Mouse (Mus musculus) kidney, embryonic 15.5 days (tissue): Measurements from ENCODE around the gene Ccnc. TPM values are rescaled to one million over a fixed set of nuclear protein-coding genes. Genes with fewer than 3 reads are reported as not detected.

Experiments used
- ATAC-seq: fragments of 200-750 bp; cut with Nextera tagmentation; replicated peaks from 2 replicates; pipeline ENCODE4 v1.8.0; 2017; ENCODE audit warnings: moderate TSS enrichment; ENCODE audit not compliant: low FRiP score
- H3K27ac ChIP-seq: fragments of 300-500 bp; sonication (generic); 2 replicates; pipeline ENCODE4 v1.5.1; 2015; ENCODE audit warnings: mild to moderate bottlenecking, inconsistent platforms
- H3K27me3 ChIP-seq: fragments of 300-500 bp; sonication (generic); 2 replicates; pipeline ENCODE4 v1.6.1; 2015; ENCODE audit warnings: inconsistent platforms
- H3K36me3 ChIP-seq: fragments of 300-500 bp; sonication (generic); 2 replicates; pipeline ENCODE4 v1.6.1; 2015; ENCODE audit warnings: inconsistent platforms
- H3K4me1 ChIP-seq: fragments of 300-500 bp; sonication (generic); 2 replicates; pipeline ENCODE4 v1.6.1; 2015; ENCODE audit warnings: inconsistent platforms
- H3K4me2 ChIP-seq: fragments of 300-500 bp; sonication (generic); 2 replicates; pipeline ENCODE4 v1.6.1; 2015; ENCODE audit warnings: moderate library complexity, mild to moderate bottlenecking, inconsistent platforms
- H3K4me3 ChIP-seq: fragments of 300-500 bp; sonication (generic); replicated peaks from 2 replicates; pipeline ENCODE4 v1.5.1; 2015; ENCODE audit warnings: mild to moderate bottlenecking, inconsistent platforms
- H3K9ac ChIP-seq: fragments of 300-500 bp; sonication (generic); 2 replicates; pipeline ENCODE4 v1.6.1; 2015; ENCODE audit warnings: mild to moderate bottlenecking, inconsistent platforms
- H3K9me3 ChIP-seq: fragments of 300-500 bp; sonication (generic); replicated peaks from 2 replicates; pipeline ENCODE4 v1.6.1; 2016; ENCODE audit warnings: inconsistent platforms
- WGBS: fragments of 180-500 bp; shearing (Covaris S2); methylation state at CpG from one replicate; pipeline ENCODE4 v1.1.7; 2015; ENCODE audit warnings: mixed read lengths; 5-methylcytosine and 5-hydroxymethylcytosine counted together
- polyA plus RNA-seq: library from polyadenylated mRNA; unstranded; fragments of >200 nt; fragmentation: Nextera tagmentation; extraction: Ambion mirVana; gene quantifications from 2 replicates; pipeline ENCODE4 v1.2.1, GENCODE M21; 2015

Ccnc gene
- polyA plus RNA-seq, 1 experiment from 2014 or later = 41.1 TPM

- ATAC-seq = no peak
- no peak overlapping the region for H3K4me3 ChIP-seq
- H3K36me3 ChIP-seq = peaks cover 27% of the 10 kb centered on the region
- H3K9me3 ChIP-seq = no peaks in the 10 kb centered on the region
- no peak overlapping the region for H3K4me2 ChIP-seq
- no peaks in the 10 kb centered on the region for H3K27me3 ChIP-seq
- WGBS = 55% methylated on average over 5 of the region's 5 CpGs
- H3K9ac ChIP-seq = no peak overlapping the region
- H3K4me1 ChIP-seq = no peaks in the 10 kb centered on the region
- H3K27ac ChIP-seq = no peak overlapping the region
Measured at GRCm38 (mm10) chr4:21745723-21746122, 18.2 kb downstream of the Ccnc start.

GRCm38 (mm10) chr4:21755123-21755789 lies 27.8 kb downstream of the Ccnc start:
- no peaks in the 10 kb centered on the region for H3K4me1 ChIP-seq
- H3K4me3 ChIP-seq = no peak overlapping the region
- WGBS = 74% methylated on average over 4 of the region's 4 CpGs
- ATAC-seq = no peak
- H3K9me3 ChIP-seq = no peaks in the 10 kb centered on the region
- H3K27ac ChIP-seq = no peak overlapping the region
- no peak overlapping the region for H3K4me2 ChIP-seq
- no peak overlapping the region for H3K9ac ChIP-seq
- peaks cover 27% of the 10 kb centered on the region for H3K36me3 ChIP-seq
- no peaks in the 10 kb centered on the region for H3K27me3 ChIP-seq

- H3K27ac ChIP-seq = no peak overlapping the region
- H3K4me3 ChIP-seq = no peak overlapping the region
- ATAC-seq = no peak
- no peaks in the 10 kb centered on the region for H3K9me3 ChIP-seq
- peaks cover 19% of the 10 kb centered on the region for H3K36me3 ChIP-seq
- 64% methylated on average over 1 of the region's 1 CpGs for WGBS
- H3K4me1 ChIP-seq = no peaks in the 10 kb centered on the region
- no peak overlapping the region for H3K4me2 ChIP-seq
- H3K27me3 ChIP-seq = no peaks in the 10 kb centered on the region
- H3K9ac ChIP-seq = no peak overlapping the region
Measured at GRCm38 (mm10) chr4:21758860-21759259, 31.4 kb downstream of the Ccnc start.

GRCm38 (mm10) chr4:21761416-21762160 lies 34.1 kb downstream of the Ccnc start:
- Histone ChIP-seq H3K9ac (no peak overlapping the region), H3K27ac (no peak overlapping the region), H3K4me3 (no peak overlapping the region), H3K36me3 (peaks cover 19% of the 10 kb centered on the region), H3K4me2 (no peak overlapping the region), H3K27me3 (no peaks in the 10 kb centered on the region), H3K4me1 (peaks cover 4% of the 10 kb centered on the region; the same call in 1 of the 2 replicates), H3K9me3 (no peaks in the 10 kb centered on the region)
- no peak for ATAC-seq
- 85% methylated on average over 9 of the region's 9 CpGs for WGBS

GRCm38 (mm10) chr4:21763827-21764226 lies 36.3 kb downstream of the Ccnc start:
- Histone ChIP-seq H3K36me3 (peaks cover 8% of the 10 kb centered on the region), H3K9ac (no peak overlapping the region), H3K4me3 (no peak overlapping the region), H3K9me3 (no peaks in the 10 kb centered on the region), H3K27me3 (no peaks in the 10 kb centered on the region), H3K4me1 (peaks cover 5% of the 10 kb centered on the region; the same call in 1 of the 2 replicates), H3K27ac (no peak overlapping the region), H3K4me2 (no peak overlapping the region)
- 80% methylated on average over 4 of the region's 4 CpGs for WGBS
- no peak for ATAC-seq

GRCm38 (mm10) chr4:21766171-21766862 lies 38.8 kb downstream of the Ccnc start:
- Histone ChIP-seq H3K9ac (peak overlapping the region; percentile 52), H3K27me3 (no peaks in the 10 kb centered on the region), H3K27ac (no peak overlapping the region), H3K36me3 (no peaks in the 10 kb centered on the region), H3K4me2 (peak overlapping the region; percentile 82), H3K4me1 (peaks cover 5% of the 10 kb centered on the region; the same call in 1 of the 2 replicates), H3K9me3 (no peaks in the 10 kb centered on the region), H3K4me3 (peak overlapping the region; percentile 68)
- ATAC-seq = peak; percentile 43
- WGBS = 21% methylated on average over 14 of the region's 14 CpGs

GRCm38 (mm10) chr4:21766863-21767304 lies 39.4 kb downstream of the Ccnc start, which contains the start of the genes Usp45 and Tstd3:
TSS of gene Usp45 (plus strand) at chr4:21767156.
TSS of gene Tstd3 (minus strand) at chr4:21767212.
- Histone ChIP-seq H3K4me2 (peak within 1 kb of the TSS; percentile 82), H3K36me3 (no peaks in the 10 kb centered on the region), H3K27ac (no peak within 1 kb of the TSS), H3K9me3 (no peaks in the 10 kb centered on the region), H3K4me3 (peak within 1 kb of the TSS; percentile 68), H3K4me1 (peaks cover 5% of the 10 kb centered on the region; the same call in 1 of the 2 replicates), H3K9ac (peak within 1 kb of the TSS; percentile 52), H3K27me3 (no peaks in the 10 kb centered on the region)
- ATAC-seq = peak; percentile 98
- under 1% methylated on average over 17 of the region's 17 CpGs for WGBS

- Histone ChIP-seq H3K36me3 (no peaks in the 10 kb centered on the region), H3K27ac (no peak overlapping the region), H3K27me3 (no peaks in the 10 kb centered on the region), H3K4me3 (no peak overlapping the region), H3K9me3 (no peaks in the 10 kb centered on the region), H3K9ac (no peak overlapping the region), H3K4me1 (peaks cover 9% of the 10 kb centered on the region; the same call in 1 of the 2 replicates), H3K4me2 (no peak overlapping the region)
- 86% methylated on average over 1 of the region's 1 CpGs for WGBS
- no peak for ATAC-seq
Measured at GRCm38 (mm10) chr4:21771064-21771463, 43.6 kb downstream of the Ccnc start.

- 98% methylated on average over 1 of the region's 1 CpGs for WGBS
Measured at GRCm38 (mm10) chr4:21772306-21772705, 44.8 kb downstream of the Ccnc start.

GRCm38 (mm10) chr4:21776091-21776945 lies 48.8 kb downstream of the Ccnc start:
- Histone ChIP-seq H3K4me1 (peaks cover 11% of the 10 kb centered on the region; the same call in 1 of the 2 replicates), H3K9ac (peak overlapping the region; percentile 77), H3K9me3 (no peaks in the 10 kb centered on the region), H3K4me2 (peak overlapping the region; percentile 78), H3K27ac (peak overlapping the region; percentile 39; the same call in 1 of the 2 replicates), H3K4me3 (peak overlapping the region; percentile 73), H3K36me3 (peaks cover 4% of the 10 kb centered on the region; the same call in 1 of the 2 replicates), H3K27me3 (no peaks in the 10 kb centered on the region)
- under 1% methylated on average over 46 of the region's 46 CpGs for WGBS
- ATAC-seq = peak; percentile 98

More at GRCm38 (mm10) chr4:21772306-21772705, 44.8 kb downstream of the Ccnc start:
- no peaks in the 10 kb centered on the region for H3K27me3 ChIP-seq
- H3K9me3 ChIP-seq = no peaks in the 10 kb centered on the region
- peaks cover 8% of the 10 kb centered on the region; the same call in 1 of the 2 replicates for H3K4me1 ChIP-seq
- H3K4me3 ChIP-seq = no peak overlapping the region
- H3K36me3 ChIP-seq = no peaks in the 10 kb centered on the region
- no peak overlapping the region for H3K27ac ChIP-seq
- ATAC-seq = no peak
- H3K4me2 ChIP-seq = no peak overlapping the region
- no peak overlapping the region for H3K9ac ChIP-seq

- WGBS = 6% methylated on average over 9 of the region's 9 CpGs
- Histone ChIP-seq H3K9ac (peak overlapping the region; percentile 77), H3K27ac (no peak overlapping the region)
Measured at GRCm38 (mm10) chr4:21776946-21777265, 49.4 kb downstream of the Ccnc start.

More at GRCm38 (mm10) chr4:21776946-21777265, 49.4 kb downstream of the Ccnc start:
- Histone ChIP-seq H3K4me1 (peaks cover 11% of the 10 kb centered on the region; the same call in 1 of the 2 replicates), H3K4me3 (peak overlapping the region; percentile 73), H3K4me2 (peak overlapping the region; percentile 78), H3K36me3 (peaks cover 10% of the 10 kb centered on the region), H3K9me3 (no peaks in the 10 kb centered on the region), H3K27me3 (no peaks in the 10 kb centered on the region)
- ATAC-seq = no peak
